Mouse (Mus musculus): Measurements from ENCODE around the gene Tmem189. TPM values are rescaled to one million over a fixed set of nuclear protein-coding genes. Genes with fewer than 3 reads are reported as not detected.
"Not testable (repeated sequence)": the region's sequence is repeated elsewhere in the genome, so short reads cannot be mapped to it uniquely, and the experiment has no call there.

Gene Tmem189
- polyA plus RNA-seq, 1 experiment from 2014 or later: 58.8 TPM

DNA sequence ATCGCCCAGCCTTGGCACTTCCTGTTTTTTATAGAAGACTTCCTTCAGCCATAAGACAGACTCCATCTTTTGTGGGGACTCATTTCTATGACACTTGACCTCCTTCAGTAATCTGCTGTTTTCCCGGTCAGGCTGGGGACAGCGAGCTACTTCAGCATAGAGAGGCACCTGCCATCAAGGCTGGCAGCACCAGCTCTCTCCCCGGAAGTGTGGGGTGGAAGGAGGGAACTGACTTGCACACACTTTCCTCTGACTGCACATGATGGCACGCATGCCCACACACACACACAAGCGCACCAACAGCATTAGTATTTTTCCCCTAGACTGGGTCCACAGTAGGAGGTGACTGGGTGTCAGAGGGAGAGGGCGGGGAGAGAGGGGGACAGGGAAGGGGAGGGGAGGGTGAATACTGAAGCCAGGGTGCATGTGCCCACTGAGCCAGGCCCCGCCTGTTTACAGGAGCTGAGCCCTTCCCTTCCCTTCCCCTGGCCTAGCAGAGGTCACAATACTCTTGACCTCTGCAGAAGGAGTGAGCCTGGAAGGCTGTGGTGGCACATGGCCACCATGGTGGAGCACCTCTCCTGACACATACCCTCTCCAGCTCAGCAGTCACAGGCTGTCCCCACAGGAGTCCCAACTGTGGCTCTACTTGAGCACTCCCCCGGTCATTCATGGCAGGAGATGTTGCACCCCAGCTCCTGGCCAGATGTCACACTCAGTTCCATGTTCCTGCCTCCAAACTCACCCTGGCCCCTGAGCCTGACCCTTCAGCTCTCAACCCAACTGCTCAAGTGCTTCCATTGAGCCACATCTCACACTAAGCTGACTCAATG is 68.2 kb downstream of the Tmem189 start:
- Histone ChIP-seq H3K4me2 (replicated peaks; ENCODE audit: low read depth, low read length) (no peak overlapping the region), H3K27me3 (ENCODE audit: insufficient read depth, low read length) (no peaks in the 10 kb centered on the region), H3K9me3 (ENCODE audit: low read length) (no peaks in the 10 kb centered on the region), H3K27ac (ENCODE audit: low read length) (no peak overlapping the region), H3K4me1 (ENCODE audit: insufficient read depth, low read length) (peaks cover 25% of the 10 kb centered on the region), H3K4me3 (ENCODE audit: low read length) (no peak overlapping the region), H3K9ac (replicated peaks; ENCODE audit: low read length) (no peak overlapping the region), H3K36me3 (ENCODE audit: insufficient read depth, low read length) (peaks cover 15% of the 10 kb centered on the region)
- ATAC-seq (ENCODE audit: low FRiP score, low TSS enrichment): no peak
- WGBS: 73% methylated on average over 9 of the region's 9 CpGs

DNA sequence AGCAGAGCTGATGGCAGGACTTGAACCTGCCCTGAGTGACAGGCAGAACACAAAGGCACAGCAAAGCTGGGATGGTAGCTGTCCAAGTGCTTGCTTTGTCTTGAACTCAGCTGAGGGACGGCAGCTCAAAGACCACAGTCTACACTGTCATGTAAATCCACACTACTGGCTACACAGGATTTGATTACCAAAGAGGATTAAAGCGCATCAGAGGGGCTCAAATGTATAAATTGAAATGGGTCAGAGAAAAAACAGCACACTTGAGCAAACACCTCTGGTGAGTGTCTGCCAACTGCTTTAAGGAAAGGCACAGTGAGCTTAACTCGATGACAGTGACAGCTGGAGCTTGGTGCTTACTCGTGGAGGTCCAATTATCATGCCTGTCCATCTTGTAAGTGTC is 72.2 kb downstream of the Tmem189 start:
- Histone ChIP-seq H3K9ac (replicated peaks; ENCODE audit: low read length) (no peak overlapping the region), H3K4me2 (replicated peaks; ENCODE audit: low read depth, low read length) (no peak overlapping the region), H3K27ac (ENCODE audit: low read length) (no peak overlapping the region), H3K36me3 (ENCODE audit: insufficient read depth, low read length) (peaks cover 53% of the 10 kb centered on the region), H3K27me3 (ENCODE audit: insufficient read depth, low read length) (no peaks in the 10 kb centered on the region), H3K4me1 (ENCODE audit: insufficient read depth, low read length) (peaks cover 14% of the 10 kb centered on the region), H3K9me3 (ENCODE audit: low read length) (no peaks in the 10 kb centered on the region), H3K4me3 (ENCODE audit: low read length) (no peak overlapping the region)
- ATAC-seq (ENCODE audit: low FRiP score, low TSS enrichment): no peak
- WGBS: 70% methylated on average over 4 of the region's 4 CpGs

DNA sequence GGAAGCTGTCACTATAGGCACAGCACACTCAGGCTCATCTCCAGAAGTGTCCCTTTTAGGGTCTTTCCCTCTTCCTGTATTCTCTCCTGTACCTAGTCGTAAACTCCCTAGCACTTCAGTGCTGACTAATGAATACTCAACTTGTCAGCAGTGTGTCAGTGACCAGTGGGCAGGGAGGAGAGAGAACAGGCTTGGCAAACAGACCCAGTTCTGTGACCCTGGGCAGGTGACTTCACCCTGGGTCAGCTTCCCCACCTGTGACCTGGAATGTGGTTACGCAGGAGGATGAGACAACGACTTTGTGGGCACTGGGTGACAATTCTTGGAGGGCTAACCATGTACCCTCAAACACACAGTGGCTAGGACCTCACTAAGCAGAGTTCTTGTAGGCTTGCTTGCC is 72.6 kb downstream of the Tmem189 start:
- Histone ChIP-seq H3K4me2 (replicated peaks; ENCODE audit: low read depth, low read length) (no peak overlapping the region), H3K27ac (ENCODE audit: low read length) (no peak overlapping the region), H3K27me3 (ENCODE audit: insufficient read depth, low read length) (no peaks in the 10 kb centered on the region), H3K4me1 (ENCODE audit: insufficient read depth, low read length) (peaks cover 10% of the 10 kb centered on the region), H3K9me3 (ENCODE audit: low read length) (no peaks in the 10 kb centered on the region), H3K36me3 (ENCODE audit: insufficient read depth, low read length) (peaks cover 53% of the 10 kb centered on the region), H3K9ac (replicated peaks; ENCODE audit: low read length) (no peak overlapping the region), H3K4me3 (ENCODE audit: low read length) (no peak overlapping the region)
- ATAC-seq (ENCODE audit: low FRiP score, low TSS enrichment): no peak
- WGBS: 67% methylated on average over 3 of the region's 3 CpGs

- H3K9ac ChIP-seq (replicated peaks; ENCODE audit: low read length); H3K27me3 ChIP-seq (ENCODE audit: insufficient read depth, low read length); H3K4me2 ChIP-seq (replicated peaks; ENCODE audit: low read depth, low read length); H3K4me1 ChIP-seq (ENCODE audit: insufficient read depth, low read length); H3K4me3 ChIP-seq (ENCODE audit: low read length); ATAC-seq (ENCODE audit: low FRiP score, low TSS enrichment); H3K9me3 ChIP-seq (ENCODE audit: low read length); H3K27ac ChIP-seq (ENCODE audit: low read length): not testable (repeated sequence)
- 93% methylated on average over 5 of the region's 7 CpGs for WGBS
- peaks cover 69% of the 10 kb centered on the region for H3K36me3 ChIP-seq (ENCODE audit: insufficient read depth, low read length)
Observed at GRCm38 (mm10) chr2:167613335-167613734, 76.3 kb downstream of the Tmem189 start.

DNA sequence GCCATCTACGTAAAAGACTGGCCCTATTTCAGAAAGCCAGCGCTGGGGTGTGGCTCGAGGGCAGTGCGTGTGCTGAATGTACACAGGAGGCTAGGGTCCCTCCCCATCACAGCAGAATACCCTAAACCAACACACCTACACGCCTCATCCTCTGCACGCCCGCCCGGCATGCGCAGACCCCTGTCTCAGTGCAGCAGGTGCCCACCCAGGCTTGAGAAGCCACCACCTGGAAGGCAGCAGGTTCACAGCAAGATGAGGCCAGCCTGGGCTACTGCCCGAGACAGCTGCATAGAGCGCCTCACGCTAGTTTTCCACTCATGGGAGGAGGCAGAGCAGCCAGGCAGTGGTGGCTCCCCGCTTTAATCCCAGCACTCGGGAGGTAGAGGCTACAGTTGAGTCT is 77.5 kb downstream of the Tmem189 start:
- Histone ChIP-seq H3K27me3 (ENCODE audit: insufficient read depth, low read length) (no peaks in the 10 kb centered on the region), H3K4me1 (ENCODE audit: insufficient read depth, low read length) (0 out of 2 replicates have a peak, but pooled peaks cover 4% of the 10 kb centered on the region), H3K4me2 (replicated peaks; ENCODE audit: low read depth, low read length) (no peak overlapping the region), H3K27ac (ENCODE audit: low read length) (no peak overlapping the region), H3K9ac (replicated peaks; ENCODE audit: low read length) (no peak overlapping the region), H3K4me3 (ENCODE audit: low read length) (no peak overlapping the region), H3K9me3 (ENCODE audit: low read length) (no peaks in the 10 kb centered on the region), H3K36me3 (ENCODE audit: insufficient read depth, low read length) (peaks cover 66% of the 10 kb centered on the region)
- WGBS: 90% methylated on average over 14 of the region's 14 CpGs
- ATAC-seq (ENCODE audit: low FRiP score, low TSS enrichment): no peak

GRCm38 (mm10) chr2:167611287-167611686 is 78.3 kb downstream of the Tmem189 start:
- 0 out of 2 replicates have a peak, but pooled peaks have one; percentile 30 for ATAC-seq (ENCODE audit: low FRiP score, low TSS enrichment)
- no peak overlapping the region for H3K4me3 ChIP-seq (ENCODE audit: low read length)
- H3K4me1 ChIP-seq (ENCODE audit: insufficient read depth, low read length): no peaks in the 10 kb centered on the region
- no peak overlapping the region for H3K4me2 ChIP-seq (replicated peaks; ENCODE audit: low read depth, low read length)
- 80% methylated on average over 10 of the region's 10 CpGs for WGBS
- H3K36me3 ChIP-seq (ENCODE audit: insufficient read depth, low read length): peaks cover 61% of the 10 kb centered on the region
- no peaks in the 10 kb centered on the region for H3K27me3 ChIP-seq (ENCODE audit: insufficient read depth, low read length)
- no peak overlapping the region for H3K9ac ChIP-seq (replicated peaks; ENCODE audit: low read length)
- no peak overlapping the region for H3K27ac ChIP-seq (ENCODE audit: low read length)
- no peaks in the 10 kb centered on the region for H3K9me3 ChIP-seq (ENCODE audit: low read length)

GRCm38 (mm10) chr2:167606745-167607123 is 82.9 kb downstream of the Tmem189 start:
- no peaks in the 10 kb centered on the region for H3K27me3 ChIP-seq (ENCODE audit: insufficient read depth, low read length)
- H3K9me3 ChIP-seq (ENCODE audit: low read length): no peaks in the 10 kb centered on the region
- H3K36me3 ChIP-seq (ENCODE audit: insufficient read depth, low read length): peaks cover 23% of the 10 kb centered on the region; the same call in 1 of the 2 replicates
- H3K4me1 ChIP-seq (ENCODE audit: insufficient read depth, low read length): no peaks in the 10 kb centered on the region; the same call in 1 of the 2 replicates
- H3K27ac ChIP-seq (ENCODE audit: low read length): no peak overlapping the region
- H3K4me2 ChIP-seq (replicated peaks; ENCODE audit: low read depth, low read length): no peak overlapping the region
- WGBS: 83% methylated on average over 4 of the region's 4 CpGs
- no peak for ATAC-seq (ENCODE audit: low FRiP score, low TSS enrichment)
- no peak overlapping the region for H3K4me3 ChIP-seq (ENCODE audit: low read length)
- no peak overlapping the region for H3K9ac ChIP-seq (replicated peaks; ENCODE audit: low read length)

GRCm38 (mm10) chr2:167605817-167606744 is 83.5 kb downstream of the Tmem189 start:
- peaks cover 23% of the 10 kb centered on the region; the same call in 1 of the 2 replicates for H3K36me3 ChIP-seq (ENCODE audit: insufficient read depth, low read length)
- WGBS: 71% methylated on average over 17 of the region's 17 CpGs
- H3K9me3 ChIP-seq (ENCODE audit: low read length): no peaks in the 10 kb centered on the region
- no peaks in the 10 kb centered on the region; the same call in 1 of the 2 replicates for H3K4me1 ChIP-seq (ENCODE audit: insufficient read depth, low read length)
- no peak overlapping the region for H3K4me2 ChIP-seq (replicated peaks; ENCODE audit: low read depth, low read length)
- no peak for ATAC-seq (ENCODE audit: low FRiP score, low TSS enrichment)
- no peak overlapping the region for H3K4me3 ChIP-seq (ENCODE audit: low read length)
- no peaks in the 10 kb centered on the region for H3K27me3 ChIP-seq (ENCODE audit: insufficient read depth, low read length)
- H3K27ac ChIP-seq (ENCODE audit: low read length): no peak overlapping the region
- H3K9ac ChIP-seq (replicated peaks; ENCODE audit: low read length): no peak overlapping the region

GRCm38 (mm10) chr2:167605178-167605794 is 84.3 kb downstream of the Tmem189 start:
- Histone ChIP-seq H3K4me2 (replicated peaks; ENCODE audit: low read depth, low read length) (no peak overlapping the region), H3K4me3 (ENCODE audit: low read length) (no peak overlapping the region), H3K9ac (replicated peaks; ENCODE audit: low read length) (no peak overlapping the region), H3K36me3 (ENCODE audit: insufficient read depth, low read length) (peaks cover 19% of the 10 kb centered on the region; the same call in 1 of the 2 replicates), H3K27ac (ENCODE audit: low read length) (no peak overlapping the region), H3K4me1 (ENCODE audit: insufficient read depth, low read length) (peaks cover 6% of the 10 kb centered on the region), H3K27me3 (ENCODE audit: insufficient read depth, low read length) (no peaks in the 10 kb centered on the region), H3K9me3 (ENCODE audit: low read length) (no peaks in the 10 kb centered on the region)
- WGBS: 28% methylated on average over 11 of the region's 11 CpGs
- peak; percentile 86 for ATAC-seq (ENCODE audit: low FRiP score, low TSS enrichment)

All from kidney, embryonic 16.5 days (tissue).